Mouse (Mus musculus): Measurements from ENCODE around the gene Slc35e4. TPM values are rescaled to one million over a fixed set of nuclear protein-coding genes. Genes with fewer than 3 reads are reported as not detected.

Slc35e4 gene
- 13.9 and 15.2 TPM in 2 replicates for polyA plus RNA-seq (2021; fragmentation: Nextera tagmentation)
- long read RNA-seq, experiment 1, transcript Slc35e4-201 (2 exons, 3,059 nt): major isoform, 53 of 62 reads
- long read RNA-seq, experiment 1, partial matches to known transcripts: 6 of 62 reads
- long read RNA-seq, experiment 1, other reads (novel, unspliced or antisense): 3 of 62 reads
- long read RNA-seq, experiment 2, transcript Slc35e4-201 (2 exons, 3,059 nt): major isoform, 206 of 207 reads
- long read RNA-seq, experiment 2, partial matches to known transcripts: 0 of 207 reads
- long read RNA-seq, experiment 2, other reads (novel, unspliced or antisense): 1 of 207 reads

GRCm38 (mm10) chr11:3914109-3914840 lies at the start of gene Slc35e4:
Slc35e4 (minus strand) TSS chr11:3914664.

DNA sequence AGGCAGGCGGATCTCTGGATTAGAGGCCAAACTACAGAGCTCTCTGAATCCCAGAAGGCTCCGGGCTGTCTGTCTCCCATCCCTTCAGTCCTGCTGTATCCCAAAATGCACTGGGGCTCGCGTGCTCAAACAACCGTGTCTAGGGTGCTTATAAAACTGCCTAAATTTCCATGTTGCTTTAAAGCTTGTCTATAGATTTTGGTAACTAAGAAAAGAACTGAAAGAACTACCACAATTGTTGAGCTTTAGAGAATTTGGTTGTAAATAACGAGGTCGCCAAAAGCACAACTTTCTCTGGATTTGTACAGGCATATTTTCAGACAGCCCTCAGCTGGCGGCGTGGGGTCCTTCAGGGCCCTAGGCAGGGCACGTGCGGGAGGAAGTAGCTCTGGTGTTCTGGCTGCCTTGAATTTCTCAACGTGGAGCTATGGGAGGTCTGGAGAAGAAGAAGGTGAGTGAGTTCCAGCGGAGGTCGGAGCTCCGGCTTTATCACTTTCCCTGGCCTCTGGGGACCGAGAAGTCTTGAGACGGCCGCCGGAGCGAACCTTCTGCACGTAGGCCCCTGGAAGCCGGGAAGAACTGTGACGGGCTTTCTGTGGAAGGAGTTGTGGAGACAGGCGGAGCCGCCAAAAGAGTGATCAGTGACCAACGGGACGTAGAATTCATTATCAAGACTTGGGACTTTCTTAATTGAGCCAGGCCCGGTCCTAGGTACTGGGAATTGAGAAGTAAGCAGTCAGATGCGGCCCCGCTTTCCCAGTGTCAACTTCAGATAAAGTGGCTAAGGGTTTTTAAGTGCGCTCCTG lies 49.3 kb upstream of the Slc35e4 start, which contains the start of gene Pes1:
Gene Pes1 (plus strand): TSS at position 366 of the 806 bp plus-strand sequence.

GRCm38 (mm10) chr11:3931511-3932211 lies 17.2 kb upstream of the Slc35e4 start, which contains the start of gene Tcn2:
Tcn2 (minus strand) TSS chr11:3932159.

GRCm38 (mm10) chr11:3894406-3895281 lies 19.8 kb downstream of the Slc35e4 start, which contains the start of the genes 4921536K21Rik and Dusp18:
4921536K21Rik (minus strand) TSS chr11:3895098.
Dusp18 (plus strand) TSS chr11:3895240.

DNA sequence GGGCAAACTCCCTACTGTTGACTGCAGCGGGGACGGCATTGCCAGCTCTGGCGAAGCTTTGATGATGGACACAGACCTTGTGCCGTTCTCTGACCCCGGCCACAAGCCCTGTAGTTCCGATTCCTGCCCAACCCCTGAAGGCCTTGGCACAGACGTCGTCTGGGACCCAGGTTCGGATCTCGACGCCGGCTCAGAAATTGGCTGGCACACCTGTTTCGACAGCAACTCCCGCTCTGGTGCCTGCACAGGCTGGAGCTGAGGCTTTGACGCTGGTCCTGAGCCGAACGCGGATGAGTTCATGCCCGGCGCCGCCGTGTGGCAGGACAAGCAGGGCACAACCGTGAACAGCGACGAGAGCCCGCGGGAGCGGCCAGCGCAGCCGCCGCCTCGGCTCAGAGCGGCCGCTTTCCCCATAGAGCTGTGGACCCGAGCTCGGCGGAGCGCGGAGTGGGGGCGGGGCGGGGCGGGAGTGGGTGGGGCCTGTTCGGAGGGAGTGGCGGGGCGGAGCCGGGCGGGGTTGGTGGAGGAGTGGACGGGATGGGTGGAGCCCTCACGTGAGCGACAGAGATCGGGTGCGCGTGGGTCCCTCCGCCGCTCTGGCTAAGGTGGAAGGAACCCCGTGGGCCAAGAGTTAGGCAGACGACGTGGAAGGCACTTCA lies 50.9 kb downstream of the Slc35e4 start, which contains the start of gene Osbp2:
Gene Osbp2 (minus strand): TSS at position 450 of the 659 bp plus-strand sequence.

Other genes starting within 250 kb of the Slc35e4 start
- 8.2 and 10.3 TPM in 2 replicates for gene Osbp2, start 50.8 kb downstream of the Slc35e4 start, polyA plus RNA-seq (2021; fragmentation: Nextera tagmentation)
- 0.35 and 0.59 TPM in 2 replicates for gene 4921536K21Rik, start 19.6 kb downstream of the Slc35e4 start, polyA plus RNA-seq (2021; fragmentation: Nextera tagmentation)
- 19.1 and 20.4 TPM in 2 replicates for gene Dusp18, start 19.4 kb downstream of the Slc35e4 start, polyA plus RNA-seq (2021; fragmentation: Nextera tagmentation)
- gene Tcn2, start 17.5 kb upstream of the Slc35e4 start, polyA plus RNA-seq (2021; fragmentation: Nextera tagmentation): 21.5 and 39.0 TPM in 2 replicates
- 23.5 and 28.5 TPM in 2 replicates for gene Pes1, start 49.3 kb upstream of the Slc35e4 start, polyA plus RNA-seq (2021; fragmentation: Nextera tagmentation)
- not detected in 2 replicates for gene 4930556J24Rik, start 62.1 kb upstream of the Slc35e4 start, polyA plus RNA-seq (2021; fragmentation: Nextera tagmentation)
- 3.4 and 5.4 TPM in 2 replicates for gene Gal3st1, start 69.0 kb upstream of the Slc35e4 start, polyA plus RNA-seq (2021; fragmentation: Nextera tagmentation)
- 0.33 and 0.80 TPM in 2 replicates for gene Sec14l4, start 116.8 kb upstream of the Slc35e4 start, polyA plus RNA-seq (2021; fragmentation: Nextera tagmentation)
- 0.67 and 1.7 TPM in 2 replicates for gene Sec14l3, start 150.2 kb upstream of the Slc35e4 start, polyA plus RNA-seq (2021; fragmentation: Nextera tagmentation)
- 189 and 199 TPM in 2 replicates for gene Mtfp1, start 180.8 kb upstream of the Slc35e4 start, polyA plus RNA-seq (2021; fragmentation: Nextera tagmentation)
- gene Sec14l2, start 208.8 kb upstream of the Slc35e4 start, polyA plus RNA-seq (2021; fragmentation: Nextera tagmentation): 3.8 and 4.0 TPM in 2 replicates
- 11.3 and 11.7 TPM in 2 replicates for gene Rnf215, start 220.5 kb upstream of the Slc35e4 start, polyA plus RNA-seq (2021; fragmentation: Nextera tagmentation)
- 2.9 and 3.6 TPM in 2 replicates for gene Ccdc157, start 245.6 kb upstream of the Slc35e4 start, polyA plus RNA-seq (2021; fragmentation: Nextera tagmentation)
- 28.7 and 37.2 TPM in 2 replicates for gene Sf3a1, start 245.7 kb upstream of the Slc35e4 start, polyA plus RNA-seq (2021; fragmentation: Nextera tagmentation)

All from layer of hippocampus, adult 6 months (tissue).